Mouse (Mus musculus): ENCODE measurements around the gene Uso1.

- TF ChIP-seq TAL1 (IDR thresholded peaks at IDR 0.05; ENCODE audit: low read length) (no peak), GATA1 (IDR thresholded peaks at IDR 0.05; ENCODE audit: low read length) (no peak)
Observed at GRCm38 (mm10) chr5:92129321-92129768, 8.4 kb upstream of the Uso1 start.

Data from erythroblast, embryonic 14.5 days (primary cell).